Mouse (Mus musculus) c-Kit-positive CD71-positive TER-119-positive erythroid progenitor cells, embryonic 14.5 days (primary cell): ENCODE data around the gene Furin.
"Not testable (repeated sequence)": the region's sequence is repeated elsewhere in the genome, so short reads cannot be mapped to it uniquely, and the experiment has no call there.

Source experiments
- DNase-seq: peaks from one replicate; pipeline ENCODE4 v3.0.0-alpha.2; 2013; ENCODE audit warnings: low spot score

Furin gene

DNA sequence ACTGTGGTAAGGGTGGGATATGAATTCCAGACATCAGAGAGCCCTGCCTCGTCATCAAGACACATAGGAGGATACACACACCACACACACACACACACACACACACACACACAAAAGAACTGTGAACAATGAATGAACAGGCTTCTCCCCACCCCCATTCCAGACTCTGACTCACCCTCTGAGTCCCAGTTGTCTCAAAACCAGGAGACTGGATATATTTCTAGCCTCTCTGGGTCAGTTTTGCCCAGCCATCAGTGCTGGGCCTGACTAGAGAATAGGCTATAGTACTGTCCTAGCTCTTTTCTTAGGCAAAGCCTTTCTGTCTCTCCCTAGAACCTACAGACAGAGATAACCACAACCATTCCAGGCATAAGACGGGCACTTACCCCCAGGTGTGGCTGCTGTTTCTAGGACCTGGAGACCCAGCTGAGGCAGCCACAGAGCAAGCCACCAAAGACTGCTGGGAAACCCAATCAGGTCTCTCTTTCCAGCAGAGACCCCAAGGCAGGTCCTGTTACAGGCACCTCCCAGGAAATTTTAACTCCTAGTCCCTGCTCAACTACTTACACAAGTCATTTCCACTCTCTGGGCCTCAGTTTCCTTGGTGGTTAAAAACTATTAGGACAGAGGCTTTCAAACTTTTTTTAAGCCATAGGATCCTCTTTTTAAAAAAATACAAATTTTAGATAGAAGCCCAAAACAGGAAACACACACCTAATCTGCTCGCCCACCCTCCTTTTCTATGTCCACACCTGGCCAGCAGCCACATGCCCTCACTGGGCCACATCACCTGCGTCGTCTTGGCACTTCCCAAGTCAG is 4.0 kb downstream of the Furin start:
- DNase-seq, result no peak

GRCm38 (mm10) chr7:80400571-80400970 is 4.7 kb downstream of the Furin start:
- DNase-seq, result no peak

- no peak for DNase-seq
These were observed 5.1 kb downstream of the Furin start for GRCm38 (mm10) chr7:80400099-80400498.

DNA sequence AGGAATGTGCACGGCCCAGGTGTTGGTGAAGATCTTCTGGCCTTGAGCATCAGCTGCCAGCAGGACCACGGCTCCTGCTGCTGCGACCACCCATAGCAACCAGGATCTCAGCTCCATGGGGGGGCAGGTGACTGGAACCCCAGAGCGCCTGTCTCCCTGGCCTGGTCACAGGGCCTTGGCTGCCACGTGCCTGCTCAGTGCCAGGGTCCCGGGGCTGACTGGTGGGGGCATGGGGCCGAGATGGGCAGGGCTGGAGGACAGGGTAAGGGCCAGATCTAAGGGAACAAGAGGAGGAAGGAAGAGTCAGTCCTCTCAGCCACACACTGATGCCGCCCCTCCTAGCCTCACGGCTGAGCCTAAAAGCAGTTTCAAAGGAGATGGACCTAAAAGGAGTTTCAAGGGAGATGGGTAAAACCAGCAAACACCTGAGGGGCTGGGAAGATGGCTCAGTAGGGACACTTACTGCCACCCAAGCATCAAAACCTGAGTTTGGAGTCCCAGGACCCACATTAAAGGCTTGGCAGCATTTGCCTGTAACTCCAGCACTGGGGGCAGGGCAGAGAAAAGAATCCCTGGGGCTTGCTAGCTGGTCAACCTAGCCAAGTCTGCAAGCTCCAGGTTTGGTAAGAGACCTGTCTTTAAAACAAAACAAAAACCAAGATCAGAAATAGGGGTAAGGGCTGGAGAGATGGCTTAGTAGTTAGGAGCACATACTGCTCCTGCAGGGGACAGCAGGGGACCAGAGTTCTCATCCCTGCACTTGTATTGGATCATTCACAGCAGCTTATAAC is 6.4 kb downstream of the Furin start:
- no peak for DNase-seq

- no peak for DNase-seq
These were observed 7.2 kb downstream of the Furin start for GRCm38 (mm10) chr7:80397986-80398385.

DNA sequence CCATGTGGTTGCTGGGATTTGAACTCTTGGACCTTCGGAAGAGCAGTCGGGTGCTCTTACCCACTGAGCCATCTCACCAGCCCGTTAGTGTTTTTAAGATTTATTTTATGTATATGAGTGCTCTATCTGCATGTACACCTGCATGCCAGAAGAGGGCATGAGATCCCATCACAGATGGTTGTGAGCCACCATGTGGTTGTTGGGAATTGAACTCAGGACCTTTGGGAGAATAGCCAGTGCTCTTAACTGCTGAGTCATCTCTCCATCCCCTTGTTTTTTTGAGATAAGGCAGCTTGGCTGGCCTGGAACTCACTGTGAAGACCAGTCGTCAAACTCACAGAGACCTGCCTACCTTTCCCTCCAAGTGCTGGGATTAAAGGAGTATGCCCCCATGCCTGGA is 8.8 kb downstream of the Furin start:
- DNase-seq, result not testable (repeated sequence)

- no peak for DNase-seq
These were observed 10.6 kb downstream of the Furin start for GRCm38 (mm10) chr7:80394600-80394999.

DNA sequence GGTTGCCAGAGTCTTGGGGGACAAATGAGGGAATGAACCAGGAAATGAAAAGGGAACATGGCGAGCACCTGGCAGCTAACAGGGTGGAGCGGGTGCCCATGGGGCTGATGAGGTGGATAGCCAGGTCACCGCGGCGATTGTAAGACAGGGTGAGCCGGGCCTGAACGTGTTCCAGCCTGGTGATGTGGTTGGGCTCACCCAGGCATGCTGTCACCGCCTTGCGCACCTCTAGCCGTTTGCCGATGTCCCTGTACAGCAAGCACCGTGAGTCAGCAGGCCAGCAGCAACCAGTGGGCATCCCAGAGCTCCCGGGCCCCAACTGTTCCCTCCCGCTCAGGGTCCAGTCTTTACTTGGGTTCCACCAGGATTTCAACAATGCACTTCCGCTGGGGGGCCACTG is 13.1 kb downstream of the Furin start:
- no peak for DNase-seq

DNA sequence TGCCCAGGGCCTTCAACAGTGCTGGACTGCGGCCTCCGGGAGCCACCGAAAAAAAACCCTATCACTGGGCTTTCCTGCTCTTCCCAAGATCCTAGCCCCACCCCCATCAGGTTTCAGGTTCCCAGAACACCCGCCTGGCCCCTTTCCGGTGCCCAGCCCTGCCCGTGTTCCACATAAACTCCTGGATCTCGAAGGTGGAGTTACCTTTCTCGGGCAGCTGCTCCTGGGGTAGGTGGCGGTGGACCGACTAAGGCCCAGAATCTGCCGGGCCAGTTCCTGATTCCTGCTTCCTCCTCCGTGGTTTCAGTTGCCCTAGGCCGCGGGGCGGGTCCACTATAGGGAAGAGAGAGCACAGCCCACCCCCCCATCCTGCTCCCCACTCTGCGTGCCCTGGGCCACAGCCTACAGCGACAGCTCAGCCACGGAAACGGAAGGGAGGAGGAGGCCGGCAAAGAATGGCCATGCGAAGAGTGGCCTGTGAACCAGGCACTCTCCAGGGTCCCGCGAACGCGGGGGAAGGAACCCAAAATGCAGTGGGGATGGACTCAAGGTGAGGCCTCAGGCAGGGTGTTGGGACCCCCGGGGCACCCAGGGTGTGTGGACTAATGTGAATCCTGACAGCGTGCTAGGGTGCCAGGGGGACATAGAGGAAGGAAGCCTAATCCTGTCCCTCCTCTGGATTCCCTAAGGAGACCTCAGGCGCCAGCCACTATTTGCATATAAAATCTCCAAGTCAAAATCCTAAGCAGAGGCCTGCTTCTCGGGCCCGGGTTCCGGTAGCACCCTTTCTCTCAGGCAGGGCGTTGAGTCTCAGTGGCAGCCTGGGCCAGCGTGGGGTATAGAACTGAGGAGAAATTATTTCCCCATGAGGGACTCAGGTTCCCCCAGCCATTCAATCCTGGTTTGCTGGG is 17.3 kb downstream of the Furin start, which contains the start of gene Fes:
Gene Fes (minus strand): TSS at position 314 of the 911 bp plus-strand sequence.
- no peak for DNase-seq

GRCm38 (mm10) chr7:80387033-80387632 is 18.1 kb downstream of the Furin start:
- DNase-seq, result no peak

- DNase-seq, result peak; percentile 81
These were observed 18.9 kb downstream of the Furin start for GRCm38 (mm10) chr7:80386235-80386930.

DNA sequence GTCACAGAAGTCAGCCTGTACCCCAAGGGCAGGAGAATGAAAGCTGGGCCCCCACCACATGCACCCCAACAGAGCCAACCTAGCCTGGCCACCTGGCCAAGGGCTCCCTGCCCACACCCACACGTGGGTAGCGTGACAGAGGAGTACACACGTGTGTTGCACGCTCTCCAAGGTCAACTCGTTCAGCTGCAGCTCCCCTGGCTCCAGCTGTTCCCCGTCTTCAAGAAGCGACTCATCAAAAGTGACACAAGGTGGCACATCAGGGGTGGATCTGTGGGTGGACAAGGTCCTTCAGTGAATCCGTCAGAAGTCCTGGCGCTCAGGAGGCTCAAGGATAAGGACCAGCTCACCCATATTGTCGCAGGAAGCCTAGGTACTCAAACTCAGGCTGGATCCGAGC is 22.3 kb downstream of the Furin start:
- DNase-seq, result no peak

GRCm38 (mm10) chr7:80379531-80379930 is 25.7 kb downstream of the Furin start:
- DNase-seq, result no peak

DNA sequence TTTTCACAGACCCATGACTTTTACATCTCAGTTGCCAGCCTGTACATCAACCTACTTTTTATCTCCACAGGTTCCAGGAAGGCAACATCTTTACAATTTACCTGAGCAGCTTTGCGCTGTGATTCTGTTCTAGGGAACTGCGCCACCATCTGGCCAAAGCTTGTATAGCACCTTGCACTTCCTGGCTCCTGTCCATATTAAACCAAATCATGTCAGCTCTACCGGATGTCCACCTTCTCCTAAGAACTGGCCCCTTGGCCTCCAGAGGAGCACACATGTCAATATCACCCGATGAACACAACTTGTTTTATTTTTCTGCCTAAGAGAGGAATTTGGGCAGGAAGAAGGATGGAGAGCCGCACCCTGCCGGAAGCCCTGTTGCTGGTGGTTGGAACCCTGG is 27.8 kb downstream of the Furin start:
- peak; percentile 57 for DNase-seq

GRCm38 (mm10) chr7:80376192-80376591 is 29.0 kb downstream of the Furin start:
- no peak for DNase-seq

DNA sequence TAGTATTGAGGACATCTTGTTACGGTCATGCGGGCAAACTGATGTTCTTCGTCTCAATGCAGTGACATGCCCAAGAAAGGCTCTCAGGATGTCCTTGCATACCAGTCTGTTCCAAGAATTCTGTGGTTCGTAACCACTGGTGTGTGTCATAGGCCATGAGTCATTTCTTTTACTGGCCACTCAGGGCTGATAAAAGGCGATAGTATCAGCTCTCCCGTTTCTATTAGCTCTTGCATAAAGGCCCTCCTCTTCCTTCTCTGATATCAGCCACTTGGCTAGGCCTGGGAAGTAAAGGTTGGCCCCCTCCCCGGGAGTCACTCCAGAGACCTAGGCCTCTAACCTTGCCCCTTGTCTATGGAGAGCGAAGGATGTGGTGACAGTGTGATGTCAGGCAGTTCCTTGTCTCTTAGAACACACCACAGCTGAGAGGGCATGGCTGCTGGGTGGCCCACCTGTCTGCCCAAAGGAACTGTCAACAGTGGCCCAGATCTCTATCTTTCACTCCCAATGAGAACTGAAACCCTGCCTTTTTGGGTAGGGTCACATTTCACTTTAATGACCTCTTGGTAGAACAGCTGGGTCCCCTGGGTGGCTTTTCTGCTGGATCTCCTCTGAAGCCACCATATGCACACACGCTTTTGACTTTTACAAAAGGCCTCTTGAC is 29.7 kb downstream of the Furin start:
- no peak for DNase-seq

DNA sequence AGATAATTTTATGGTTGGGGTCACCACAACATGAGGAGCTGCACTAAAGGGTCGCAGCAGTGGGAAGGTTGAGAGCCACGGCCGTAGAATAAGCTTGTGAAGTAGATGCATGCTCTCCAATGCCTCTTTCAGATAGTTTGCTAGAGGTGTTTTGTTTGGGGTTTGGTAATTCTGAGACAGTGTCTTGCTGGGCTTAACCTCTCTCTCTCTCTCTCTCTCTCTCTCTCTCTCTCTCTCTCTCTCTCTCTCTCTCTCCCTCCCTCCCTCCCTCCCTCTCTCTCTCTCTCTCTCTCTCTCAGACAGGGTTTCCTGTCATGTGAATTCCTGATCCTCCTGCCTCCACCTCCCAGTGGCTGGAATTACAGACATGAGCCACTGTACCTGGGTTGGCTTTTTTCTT is 30.5 kb downstream of the Furin start:
- no peak for DNase-seq

DNA sequence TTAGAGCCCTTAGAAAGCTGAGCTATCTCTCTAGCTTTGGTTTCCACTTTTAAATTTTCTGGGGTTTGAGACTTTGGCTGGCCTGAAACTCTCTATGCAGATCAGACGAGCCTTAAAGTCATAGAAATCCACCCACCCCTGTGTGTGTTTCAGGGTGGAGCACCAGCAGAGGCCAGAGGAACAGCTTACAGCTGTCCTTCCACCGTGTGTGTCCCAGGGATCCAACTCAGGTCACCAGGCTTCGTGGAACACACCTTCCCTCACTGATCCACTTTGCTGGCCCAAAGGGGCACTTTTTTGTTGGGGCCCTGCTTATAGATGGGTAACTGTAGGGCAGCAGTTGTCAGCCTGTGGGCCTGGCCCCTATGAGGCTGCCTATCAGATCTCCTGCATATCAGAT is 31.0 kb downstream of the Furin start:
- DNase-seq, result no peak

GRCm38 (mm10) chr7:80373850-80374249 is 31.4 kb downstream of the Furin start:
- no peak for DNase-seq

DNA sequence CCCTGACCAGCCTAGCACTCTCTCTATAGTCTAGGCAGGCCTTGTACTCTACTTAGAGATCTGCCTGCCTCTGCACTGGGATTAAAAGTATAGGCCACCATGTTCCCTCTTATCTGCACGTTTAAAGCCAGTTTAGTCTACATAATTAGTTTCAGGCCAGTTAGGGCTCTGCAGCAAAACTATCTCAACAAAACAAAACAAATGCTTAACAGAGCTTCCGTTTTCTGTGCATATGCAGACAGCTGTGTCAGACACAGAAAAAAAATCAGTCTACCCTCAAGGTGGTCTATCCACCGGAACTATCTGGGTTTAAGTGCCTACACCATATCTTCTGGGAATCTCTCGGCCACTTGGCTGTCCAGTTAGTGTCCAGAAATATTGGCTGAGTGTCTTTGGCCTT is 31.9 kb downstream of the Furin start:
- no peak for DNase-seq

DNA sequence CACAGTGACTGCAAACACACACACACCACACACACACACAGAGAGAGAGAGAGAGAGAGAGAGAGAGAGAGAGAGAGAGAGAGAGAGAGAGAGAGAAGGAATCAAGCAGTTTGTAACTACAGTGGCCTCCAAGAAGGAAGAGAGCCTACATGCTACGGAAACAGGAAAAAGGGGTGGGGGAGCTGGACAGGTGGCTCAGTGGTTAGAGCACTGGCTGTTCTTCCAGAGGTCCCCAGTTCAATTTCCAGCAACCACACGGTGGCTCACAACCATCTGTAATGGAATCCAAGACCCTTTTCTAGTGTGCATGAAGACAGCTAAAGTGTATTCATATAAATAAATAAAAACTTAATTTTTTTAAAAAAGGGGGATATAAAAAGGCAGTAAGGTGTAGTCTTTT is 32.6 kb downstream of the Furin start:
- DNase-seq, result no peak
